Mouse (Mus musculus): ENCODE data around the gene Lfng. TPM values are rescaled to one million over a fixed set of nuclear protein-coding genes. Genes with fewer than 3 reads are reported as not detected.

The Lfng gene
- total and polyA plus RNA-seq, 3 experiments, result 9.5 to 59.0 (median 14.5) TPM

DNA sequence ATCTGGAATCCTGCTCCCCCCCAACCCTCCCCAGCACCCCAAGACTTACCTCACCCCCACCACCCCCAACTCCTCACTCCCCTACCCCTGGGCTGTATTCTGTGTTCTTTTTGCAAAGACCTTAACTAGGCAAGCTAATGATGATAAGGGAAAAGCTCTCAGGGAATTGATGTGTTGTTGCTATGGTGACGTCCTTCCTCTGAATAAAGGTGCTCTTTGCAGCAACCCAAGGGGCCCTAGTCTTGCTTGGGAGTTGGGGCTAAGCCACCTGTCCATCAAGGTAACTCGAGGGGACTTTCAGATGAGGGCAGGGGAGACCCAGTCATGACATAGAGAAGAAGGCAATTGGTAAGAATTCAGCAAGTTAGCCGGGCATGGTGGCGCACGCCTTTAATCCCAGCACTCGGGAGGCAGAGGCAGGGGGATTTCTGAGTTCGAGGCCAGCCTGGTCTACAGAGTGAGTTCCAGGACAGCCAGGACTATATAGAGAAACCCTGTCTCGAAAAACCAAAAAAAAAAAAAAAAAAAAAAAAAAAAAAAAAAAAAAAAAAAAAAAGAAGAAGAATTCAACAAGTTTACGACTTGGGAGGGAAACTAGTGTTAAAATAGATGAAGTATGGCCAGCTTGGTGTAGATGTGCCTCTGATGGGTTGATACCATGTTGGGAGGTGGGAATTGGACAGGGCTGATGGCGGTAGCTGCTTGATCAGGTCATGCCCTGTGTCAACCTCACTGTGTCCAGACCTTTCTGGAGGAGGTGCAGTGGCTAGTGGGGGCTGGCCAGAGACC, 8.4 kb downstream of the Lfng start:
- DNase-seq, result no peak

DNA sequence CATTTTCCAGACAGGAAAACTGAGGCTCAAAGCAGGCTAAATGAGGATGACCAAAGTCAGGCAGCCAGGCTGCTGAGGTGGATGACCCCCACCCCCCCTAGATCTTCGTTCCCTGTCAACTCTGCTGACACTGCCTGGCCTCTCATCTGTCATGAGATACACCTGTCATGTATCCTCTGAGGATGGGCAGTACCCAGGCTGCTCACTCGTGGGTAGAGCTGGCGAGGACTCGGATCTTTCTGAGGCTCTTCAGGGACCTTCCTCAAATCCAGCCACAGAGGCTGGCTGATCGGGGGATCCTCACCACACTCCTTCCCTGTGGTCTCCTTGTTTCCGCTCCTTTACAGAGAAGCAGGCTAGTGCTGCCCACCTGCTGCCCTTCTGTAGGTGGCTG, 9.0 kb downstream of the Lfng start:
- no peak for DNase-seq

GRCm38 (mm10) chr5:140616691-140617090, 9.6 kb downstream of the Lfng start:
- DNase-seq, result peak; percentile 63

DNA sequence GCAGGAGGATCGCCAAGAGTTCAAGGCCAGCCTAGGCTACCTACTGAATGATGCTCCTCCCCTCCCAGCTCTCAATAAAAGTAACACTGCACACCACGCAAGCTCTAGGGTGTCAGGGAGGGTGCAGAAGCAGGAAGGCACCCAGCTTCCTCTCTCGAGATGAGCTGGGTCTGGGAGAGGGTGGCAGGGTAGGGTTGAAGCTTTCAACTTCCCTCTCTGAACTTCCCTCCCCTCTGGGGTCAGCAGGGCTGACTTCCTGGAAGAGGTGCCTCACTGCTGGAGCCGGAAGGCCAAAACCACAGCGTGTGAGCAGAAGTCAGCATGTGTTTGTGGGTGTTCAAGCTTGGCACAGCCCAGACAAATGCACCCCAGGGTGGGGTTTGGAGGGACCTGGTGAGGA, 10.6 kb downstream of the Lfng start:
- peak; percentile 64 for DNase-seq

DNA sequence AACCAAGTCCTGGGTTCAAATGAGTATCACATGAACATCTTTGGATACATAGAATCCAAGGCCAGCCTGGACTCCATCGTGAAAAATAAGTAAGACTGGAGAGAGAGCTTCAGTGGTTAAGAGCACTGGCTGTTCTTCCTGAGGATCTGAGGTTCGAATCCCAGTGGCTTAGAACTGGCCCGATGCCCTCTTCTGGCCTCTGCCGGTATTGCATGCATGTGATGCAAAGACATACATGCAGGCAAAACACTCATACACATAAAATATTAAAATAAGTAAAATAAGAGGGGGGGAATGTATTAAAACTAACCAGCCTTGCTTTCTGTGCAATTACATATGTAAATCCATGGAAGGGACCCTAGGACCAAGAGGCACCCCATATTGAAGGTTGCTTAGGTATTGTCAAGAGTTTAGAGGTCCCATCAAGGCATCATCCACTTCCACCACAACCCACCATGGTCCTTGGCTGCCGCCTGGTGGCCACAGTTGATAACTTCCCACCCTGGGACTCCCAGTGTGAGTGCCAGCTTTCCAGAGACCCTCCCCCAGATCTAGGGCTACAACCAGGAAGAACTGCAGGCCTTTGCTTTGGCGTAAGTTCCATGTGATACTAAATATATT, 12.1 kb downstream of the Lfng start:
- DNase-seq, result peak; percentile 77

GRCm38 (mm10) chr5:140619895-140620736, 13.0 kb downstream of the Lfng start:
- no peak for DNase-seq

GRCm38 (mm10) chr5:140621092-140621491, 14.0 kb downstream of the Lfng start:
- DNase-seq, result no peak

DNA sequence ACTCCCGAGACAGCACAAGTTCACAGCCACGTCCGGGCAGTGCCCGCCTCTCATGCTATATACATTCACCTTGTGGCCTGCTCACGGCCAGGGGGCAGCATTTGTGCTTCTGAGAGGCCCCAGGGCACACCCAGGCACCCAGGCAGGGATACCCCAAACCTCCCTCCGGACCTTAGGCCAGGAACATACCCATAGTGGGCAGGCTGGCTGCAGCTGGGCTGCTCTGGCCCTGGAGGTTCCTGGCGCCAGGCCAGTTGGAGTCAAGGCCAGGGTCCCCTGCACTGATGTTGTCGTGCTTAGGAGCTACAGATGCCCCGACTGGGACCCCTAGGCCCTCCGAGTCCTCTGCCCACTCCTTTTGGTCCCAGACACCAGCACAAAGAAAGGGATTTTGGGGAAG, 14.4 kb downstream of the Lfng start:
- peak; percentile 55 for DNase-seq

DNA sequence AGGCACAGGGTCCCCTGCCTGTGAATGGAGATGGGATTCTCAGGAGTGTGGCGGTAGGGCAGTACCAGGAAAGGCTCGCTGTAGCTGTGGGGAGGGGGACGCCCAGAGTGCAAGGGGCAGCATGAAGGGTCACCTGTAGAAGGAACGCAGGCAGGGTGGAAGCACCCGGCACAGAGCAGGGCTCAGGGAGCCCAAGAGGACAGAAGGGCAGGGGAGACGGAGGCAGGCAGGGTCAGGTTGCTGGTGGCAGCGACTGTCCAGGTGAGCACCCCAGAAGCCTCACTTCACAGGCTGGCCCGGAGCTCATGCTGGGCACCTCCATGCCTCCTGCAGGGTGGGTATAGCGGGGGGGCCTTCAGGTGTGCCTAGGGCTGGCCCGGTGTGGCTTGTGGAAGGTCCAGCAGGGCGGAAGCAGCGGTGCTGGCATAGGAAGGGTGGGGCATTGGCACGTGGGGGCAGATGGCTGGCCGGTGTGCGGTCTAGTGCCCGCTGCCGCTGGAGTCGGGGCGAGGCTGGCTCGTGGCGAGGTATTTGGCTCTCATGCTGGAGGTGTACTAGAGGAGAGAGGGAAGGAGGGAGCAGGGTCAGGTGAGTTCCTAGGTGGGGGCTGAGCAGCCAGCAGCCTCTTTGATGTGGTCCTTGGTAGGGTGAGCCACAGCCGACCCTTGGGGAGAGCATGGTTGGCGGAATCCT, 16.0 kb downstream of the Lfng start:
- DNase-seq, result no peak

DNA sequence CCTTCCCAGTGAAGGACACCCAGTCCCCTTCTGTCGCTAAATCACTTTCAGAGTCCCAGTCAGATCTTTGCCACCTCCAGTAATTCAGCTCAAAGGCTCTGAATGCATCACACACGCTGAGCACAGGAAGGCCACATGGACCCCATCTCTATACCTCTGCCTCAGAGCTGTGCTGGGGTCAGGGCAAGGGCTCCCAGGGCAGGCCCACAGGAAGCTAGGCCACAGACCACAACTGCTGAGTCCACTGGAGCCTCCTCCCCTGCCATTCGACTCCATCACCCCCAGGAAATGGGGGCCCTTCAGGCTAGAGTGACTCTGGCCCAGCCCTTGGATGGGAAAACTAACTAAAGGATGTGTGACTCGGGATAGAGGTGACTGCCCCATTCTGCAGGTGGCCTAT, 16.7 kb downstream of the Lfng start:
- no peak for DNase-seq

- DNase-seq, result no peak
These were observed 17.1 kb downstream of the Lfng start for GRCm38 (mm10) chr5:140624238-140624637.

DNA sequence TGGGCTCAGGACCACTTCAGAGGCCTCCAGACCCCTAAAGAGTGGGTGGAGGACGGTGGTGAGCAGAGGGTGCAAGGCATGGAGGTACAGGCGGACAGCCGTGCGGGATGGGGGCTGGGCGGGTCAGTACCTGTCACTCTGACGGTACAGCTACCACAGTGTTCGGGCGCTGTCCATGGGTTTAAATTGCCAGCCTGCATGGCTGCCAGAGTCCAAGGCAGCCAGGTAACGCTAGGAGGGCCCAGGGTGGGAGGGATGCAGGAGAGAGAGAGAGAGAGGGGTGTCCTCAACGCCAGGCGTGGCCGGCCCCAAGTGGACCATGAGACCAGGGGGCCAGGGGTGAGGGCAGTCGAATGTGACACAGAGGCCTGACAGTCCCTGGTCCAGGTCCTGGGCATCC, 17.8 kb downstream of the Lfng start:
- DNase-seq, result no peak

GRCm38 (mm10) chr5:140627580-140627979, 20.5 kb downstream of the Lfng start:
- no peak for DNase-seq

DNA sequence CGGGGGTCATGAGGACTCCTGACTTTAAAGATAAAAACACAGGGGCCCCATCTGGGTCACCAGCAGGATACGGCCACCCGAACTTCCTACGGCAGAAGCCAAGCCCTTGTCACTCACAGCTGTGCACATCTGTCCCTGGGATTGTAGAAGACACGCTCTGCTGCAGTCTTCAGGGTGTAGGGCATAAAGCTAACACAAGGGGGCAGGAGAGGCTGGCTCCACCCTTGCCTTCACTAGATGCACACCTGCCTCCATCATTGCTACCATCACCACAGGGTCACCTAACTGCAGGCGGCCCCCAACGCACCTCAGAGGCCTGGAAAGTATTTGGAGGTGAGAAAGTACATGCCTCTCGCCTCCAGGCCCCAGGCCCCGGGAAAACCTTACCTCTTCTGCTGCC, 21.9 kb downstream of the Lfng start:
- no peak for DNase-seq

DNA sequence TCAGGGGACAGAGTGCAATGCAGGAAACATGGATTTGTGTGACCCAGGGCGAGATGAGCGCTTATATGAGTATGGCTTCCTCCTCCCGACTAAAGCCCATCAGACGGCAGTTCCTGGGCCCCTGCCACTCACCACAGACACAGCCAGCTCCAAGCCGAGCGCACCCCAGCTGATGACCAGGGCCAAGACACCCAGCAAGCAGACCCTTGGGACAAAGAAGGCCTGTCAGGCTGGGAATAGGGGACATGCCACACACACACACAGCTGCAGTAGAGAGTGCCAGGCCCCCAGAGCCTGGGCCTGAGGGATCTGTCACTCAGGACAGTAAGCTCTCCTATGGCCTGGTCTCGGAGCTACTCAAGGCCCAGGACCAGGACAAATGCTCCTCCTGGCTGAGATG, 26.3 kb downstream of the Lfng start:
- no peak for DNase-seq

DNA sequence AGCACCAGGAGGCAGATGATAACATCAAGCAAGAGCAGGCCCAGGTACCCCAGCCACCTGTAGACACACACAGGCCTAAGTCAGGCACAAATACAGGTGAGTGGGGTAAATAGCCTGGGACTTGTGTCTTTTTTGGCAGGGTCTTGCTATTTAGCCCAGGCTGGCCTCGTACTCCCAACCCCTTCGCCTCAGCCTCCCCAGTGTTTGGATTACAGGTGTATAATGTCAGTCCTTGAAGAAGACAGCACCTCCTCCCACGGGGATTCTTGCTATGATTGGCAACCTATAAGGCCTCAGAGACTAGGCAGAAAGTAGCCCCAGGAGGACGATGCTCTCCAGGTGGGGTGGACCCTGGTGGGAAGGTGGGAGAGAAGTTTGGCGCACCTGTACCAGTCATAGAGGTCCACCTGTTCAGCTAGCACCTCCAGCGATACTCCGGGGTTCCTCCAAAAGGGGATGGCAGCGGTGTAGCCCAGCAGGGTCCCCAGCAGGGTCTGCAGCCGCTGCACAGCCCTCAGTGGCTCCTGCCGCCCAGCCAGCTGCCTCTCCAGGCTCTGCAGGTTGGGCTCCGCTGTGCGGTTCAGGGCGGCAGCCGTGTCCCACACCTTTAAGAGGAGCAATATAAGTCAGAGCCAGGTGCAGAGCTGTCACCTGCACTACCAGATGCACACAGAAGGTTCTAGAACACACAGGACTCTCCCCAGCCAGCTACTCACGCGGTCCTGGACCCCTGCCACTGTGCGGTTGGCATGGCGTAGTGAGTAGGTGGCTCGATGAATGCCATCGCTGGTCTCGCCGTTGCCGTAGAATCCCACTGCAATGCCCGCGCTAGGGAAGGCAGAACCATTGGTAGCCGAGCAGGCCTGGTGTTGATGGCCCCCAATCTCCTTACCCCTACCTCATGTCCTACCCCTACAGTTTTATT, 27.9 kb downstream of the Lfng start:
- no peak for DNase-seq

DNA sequence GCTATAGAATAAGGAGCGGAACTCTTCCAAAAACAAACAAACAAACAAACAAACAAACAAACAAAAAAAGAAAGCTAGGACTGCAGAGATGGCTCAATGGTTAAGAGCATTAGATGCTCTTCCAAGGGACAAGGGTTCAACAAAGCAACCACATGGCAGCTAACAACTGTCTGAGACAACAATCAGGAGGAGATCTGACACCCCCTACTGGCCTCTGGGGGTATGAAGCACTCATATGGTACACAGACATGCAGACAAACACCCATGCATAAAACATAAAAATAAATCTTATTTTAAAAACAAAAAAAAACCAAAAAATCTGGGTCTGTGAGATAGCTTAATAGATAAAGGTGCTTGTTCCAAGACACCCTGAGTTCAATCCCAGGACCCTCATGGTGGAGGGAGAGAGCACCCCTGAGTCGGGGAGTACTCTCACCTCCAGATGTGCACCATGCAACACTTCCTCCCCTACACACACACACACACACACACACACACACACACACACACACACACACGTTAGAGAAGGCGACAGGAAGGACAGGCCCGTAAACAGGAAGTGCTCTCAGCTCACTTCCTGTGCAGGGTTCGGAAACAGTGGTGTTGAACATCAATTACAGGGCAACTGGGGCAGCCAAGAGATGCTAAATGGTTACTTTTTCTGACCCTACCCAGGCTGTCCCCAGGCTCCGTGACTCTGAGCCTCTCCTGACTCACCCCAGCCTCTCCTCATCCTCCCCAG, 29.4 kb downstream of the Lfng start:
- no peak for DNase-seq

- no peak for DNase-seq
These were observed 29.9 kb downstream of the Lfng start for GRCm38 (mm10) chr5:140637058-140637410.

GRCm38 (mm10) chr5:140637989-140638388, 30.9 kb downstream of the Lfng start:
- no peak for DNase-seq

GRCm38 (mm10) chr5:140638484-140638883, 31.4 kb downstream of the Lfng start:
- no peak for DNase-seq

DNA sequence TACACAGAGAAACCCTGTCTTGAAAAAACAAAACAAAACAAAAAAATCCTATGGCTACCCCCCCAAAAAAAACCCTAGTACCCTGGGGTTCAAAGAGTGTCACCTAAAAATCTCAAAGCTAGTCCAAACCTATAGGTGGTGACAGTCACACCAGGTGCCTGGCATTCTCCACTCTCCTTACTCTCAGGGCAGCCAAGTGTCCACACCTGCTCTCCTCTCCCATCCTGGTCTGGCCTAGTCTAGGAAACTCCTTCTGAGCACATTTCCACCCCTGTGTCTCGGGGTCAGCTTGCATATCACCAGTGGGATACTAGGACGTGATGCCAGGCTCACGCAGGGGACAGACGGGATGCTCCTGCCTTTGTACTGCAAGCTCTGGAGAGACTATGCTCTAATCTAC, 32.2 kb downstream of the Lfng start:
- no peak for DNase-seq

All from adrenal gland, adult 2 months (tissue).